Mouse (Mus musculus) forebrain, embryonic 14.5 days (tissue): ENCODE data around the gene Sarnp. TPM values are rescaled to one million over a fixed set of nuclear protein-coding genes. Genes with fewer than 3 reads are reported as not detected.

Source experiments
- ATAC-seq: fragments of 200-750 bp; cut with Nextera tagmentation; 2 replicates; pipeline ENCODE4 v1.8.0; 2017; ENCODE audit warnings: mild to moderate bottlenecking, moderate library complexity
- DNase-seq: peaks from one replicate; pipeline ENCODE4 v3.0.0-alpha.2; 2015; ENCODE audit warnings: low spot score
- H3K27ac ChIP-seq: fragments of 300-500 bp; sonication (generic); 2 replicates; pipeline ENCODE4 v1.5.1; 2014; ENCODE audit warnings: low read depth, mild to moderate bottlenecking, control low read depth, low read length, moderate library complexity
- H3K27me3 ChIP-seq: fragments of 300-500 bp; sonication (generic); replicated peaks from 2 replicates; pipeline ENCODE4 v1.6.1; 2014; ENCODE audit warnings: low read length, control low read depth, mixed read lengths; ENCODE audit not compliant: control insufficient read depth, insufficient read depth
- H3K36me3 ChIP-seq: fragments of 300-500 bp; sonication (generic); 2 replicates; pipeline ENCODE4 v1.6.1; 2014; ENCODE audit warnings: low read length, control low read depth; ENCODE audit not compliant: control insufficient read depth, insufficient read depth
- H3K4me1 ChIP-seq: fragments of 300-500 bp; sonication (generic); 2 replicates; pipeline ENCODE4 v1.6.1; 2014; ENCODE audit warnings: antibody characterized with exemption, low read length, control low read depth; ENCODE audit not compliant: control insufficient read depth, insufficient read depth
- H3K4me2 ChIP-seq: fragments of 300-500 bp; sonication (generic); 2 replicates; pipeline ENCODE4 v1.6.1; 2014; ENCODE audit warnings: mild to moderate bottlenecking, control low read depth, low read length
- H3K4me3 ChIP-seq: fragments of 300-500 bp; sonication (generic); 2 replicates; pipeline ENCODE4 v1.5.1; 2014; ENCODE audit warnings: low read depth, low read length, control low read depth
- H3K9ac ChIP-seq: fragments of 300-500 bp; sonication (generic); 2 replicates; pipeline ENCODE4 v1.6.1; 2014; ENCODE audit warnings: mild to moderate bottlenecking, low read length, control low read depth, moderate library complexity
- H3K9me3 ChIP-seq: fragments of 300-500 bp; sonication (generic); replicated peaks from 2 replicates; pipeline ENCODE4 v1.6.1; 2016; ENCODE audit warnings: low read length, control low read depth, mixed read lengths; ENCODE audit not compliant: control insufficient read depth
- WGBS: fragments of 180-500 bp; shearing (Covaris S2); extraction: QIAGEN DNeasy Blood & Tissue Kit; methylation state at CpG from one replicate; pipeline ENCODE4 v1.1.7; 2014; 5-methylcytosine and 5-hydroxymethylcytosine counted together
- polyA plus RNA-seq: library from polyadenylated mRNA; unstranded; fragments of >200 nt; fragmentation: Nextera tagmentation; extraction: Ambion mirVana; gene quantifications from 2 replicates; pipeline ENCODE4 v1.2.1, GENCODE M21; 2014

Gene Sarnp
- polyA plus RNA-seq, 1 experiment from 2014 or later = 218 TPM

- H3K4me1 ChIP-seq = peaks cover 15% of the 10 kb centered on the region
- H3K4me2 ChIP-seq = no peak overlapping the region
- no peak for ATAC-seq
- no peaks in the 10 kb centered on the region for H3K27me3 ChIP-seq
- no peak overlapping the region for H3K9ac ChIP-seq
- DNase-seq = no peak
- H3K9me3 ChIP-seq = no peaks in the 10 kb centered on the region
- H3K27ac ChIP-seq = no peak overlapping the region
- peaks cover 13% of the 10 kb centered on the region; the same call in 1 of the 2 replicates for H3K36me3 ChIP-seq
- H3K4me3 ChIP-seq = no peak overlapping the region
- WGBS = 74% methylated on average over 3 of the region's 3 CpGs
Measured at GRCm38 (mm10) chr10:128920736-128921161, 103.6 kb downstream of the Sarnp start.

GRCm38 (mm10) chr10:128921251-128921650, 104.1 kb downstream of the Sarnp start:
- Histone ChIP-seq H3K4me1 (peaks cover 15% of the 10 kb centered on the region), H3K4me2 (no peak overlapping the region), H3K9ac (no peak overlapping the region), H3K4me3 (no peak overlapping the region), H3K36me3 (peaks cover 13% of the 10 kb centered on the region; the same call in 1 of the 2 replicates), H3K9me3 (no peaks in the 10 kb centered on the region), H3K27me3 (no peaks in the 10 kb centered on the region), H3K27ac (no peak overlapping the region)
- ATAC-seq (no peak), DNase-seq (no peak)
- WGBS = 92% methylated on average over 1 of the region's 1 CpGs

GRCm38 (mm10) chr10:128921883-128922821, 105.0 kb downstream of the Sarnp start:
- WGBS = 73% methylated on average over 16 of the region's 16 CpGs
- no peaks in the 10 kb centered on the region for H3K27me3 ChIP-seq
- peak overlapping the region; percentile 73; the same call in 1 of the 2 replicates for H3K9ac ChIP-seq
- DNase-seq (no peak), ATAC-seq (peak; percentile 4; the same call in 1 of the 2 replicates)
- H3K4me2 ChIP-seq = peak overlapping the region; percentile 62
- H3K36me3 ChIP-seq = peaks cover 10% of the 10 kb centered on the region; the same call in 1 of the 2 replicates
- peak overlapping the region; percentile 63 for H3K4me3 ChIP-seq
- H3K4me1 ChIP-seq = peaks cover 15% of the 10 kb centered on the region
- no peaks in the 10 kb centered on the region for H3K9me3 ChIP-seq
- no peak overlapping the region for H3K27ac ChIP-seq

- H3K9me3 ChIP-seq = no peaks in the 10 kb centered on the region
- no peak for DNase-seq
- 13% methylated on average over 1 of the region's 1 CpGs for WGBS
- peaks cover 4% of the 10 kb centered on the region; the same call in 1 of the 2 replicates for H3K36me3 ChIP-seq
- no peak for ATAC-seq
- peak within 1 kb of the TSS; percentile 62 for H3K4me2 ChIP-seq
- H3K4me3 ChIP-seq = peak within 1 kb of the TSS; percentile 63
- no peaks in the 10 kb centered on the region for H3K27me3 ChIP-seq
- H3K4me1 ChIP-seq = peaks cover 15% of the 10 kb centered on the region
- peak within 1 kb of the TSS; percentile 86 for H3K27ac ChIP-seq
- peak within 1 kb of the TSS; percentile 73 for H3K9ac ChIP-seq
Measured at GRCm38 (mm10) chr10:128922822-128923012, 105.6 kb downstream of the Sarnp start, which contains the start of gene Rdh5. Rdh5 (minus strand) TSS chr10:128922888.

GRCm38 (mm10) chr10:128923013-128923691, 106.0 kb downstream of the Sarnp start:
- ATAC-seq (peak; percentile 99), DNase-seq (peak; percentile 97)
- no peaks in the 10 kb centered on the region for H3K9me3 ChIP-seq
- H3K36me3 ChIP-seq = 0 out of 2 replicates have a peak, but pooled peaks cover under 1% of the 10 kb centered on the region
- H3K9ac ChIP-seq = peak overlapping the region; percentile 73
- H3K4me3 ChIP-seq = peak overlapping the region; percentile 63
- H3K4me1 ChIP-seq = peaks cover 18% of the 10 kb centered on the region
- H3K27me3 ChIP-seq = no peaks in the 10 kb centered on the region
- peak overlapping the region; percentile 86 for H3K27ac ChIP-seq
- WGBS = 0% methylated on average over 42 of the region's 42 CpGs
- peak overlapping the region; percentile 62 for H3K4me2 ChIP-seq

- no peaks in the 10 kb centered on the region for H3K27me3 ChIP-seq
- 64% methylated on average over 9 of the region's 9 CpGs for WGBS
- H3K4me3 ChIP-seq = peak within 1 kb of the TSS; percentile 63
- H3K9me3 ChIP-seq = no peaks in the 10 kb centered on the region
- peak within 1 kb of the TSS; percentile 86 for H3K27ac ChIP-seq
- no peaks in the 10 kb centered on the region for H3K36me3 ChIP-seq
- DNase-seq = no peak
- H3K4me2 ChIP-seq = peak within 1 kb of the TSS; percentile 62
- H3K4me1 ChIP-seq = peaks cover 20% of the 10 kb centered on the region
- H3K9ac ChIP-seq = peak within 1 kb of the TSS; percentile 73
- ATAC-seq = no peak
Measured at GRCm38 (mm10) chr10:128923935-128924334, 106.8 kb downstream of the Sarnp start, which contains the start of gene Bloc1s1. Bloc1s1 (minus strand) TSS chr10:128924035.

Other genes with a start within 250 kb of the Sarnp start
- 0.17 and 0.40 TPM in 2 replicates for gene Erbb3, start 227.7 kb upstream of the Sarnp start, polyA plus RNA-seq
- gene Rps26, start 190.6 kb upstream of the Sarnp start, polyA plus RNA-seq = 522 and 721 TPM in 2 replicates
- 6.5 and 9.2 TPM in 2 replicates for gene Ikzf4, start 171.3 kb upstream of the Sarnp start, polyA plus RNA-seq
- gene Suox, start 143.3 kb upstream of the Sarnp start, polyA plus RNA-seq = 9.1 and 9.8 TPM in 2 replicates
- gene Rab5b, start 121.1 kb upstream of the Sarnp start, polyA plus RNA-seq = 89.4 and 98.8 TPM in 2 replicates
- gene Pmel, start 113.1 kb upstream of the Sarnp start, polyA plus RNA-seq = 0.27 and 0.83 TPM in 2 replicates
- 41.0 and 43.8 TPM in 2 replicates for gene Cdk2, start 112.3 kb upstream of the Sarnp start, polyA plus RNA-seq
- 3.8 and 4.5 TPM in 2 replicates for gene Dgka, start 72.5 kb upstream of the Sarnp start, polyA plus RNA-seq
- gene Pym1, start 69.4 kb upstream of the Sarnp start, polyA plus RNA-seq = 48.4 and 55.4 TPM in 2 replicates
- gene Mmp19, start 26.4 kb upstream of the Sarnp start, polyA plus RNA-seq = 0.37 and 0.62 TPM in 2 replicates
- gene Dnajc14, start 13.3 kb upstream of the Sarnp start, polyA plus RNA-seq = 40.6 and 47.6 TPM in 2 replicates
- 7.3 and 8.2 TPM in 2 replicates for gene Tmem198b, start 13.0 kb upstream of the Sarnp start, polyA plus RNA-seq
- gene Ormdl2, start 4.3 kb downstream of the Sarnp start, polyA plus RNA-seq = 30.9 and 44.3 TPM in 2 replicates
- 6.0 and 6.3 TPM in 2 replicates for gene Gdf11, start 74.4 kb downstream of the Sarnp start, polyA plus RNA-seq
- gene Cd63, start 83.7 kb downstream of the Sarnp start, polyA plus RNA-seq = 122 and 126 TPM in 2 replicates
- gene Rdh5, start 105.6 kb downstream of the Sarnp start, polyA plus RNA-seq = 8.8 and 9.9 TPM in 2 replicates
- 244 and 295 TPM in 2 replicates for gene Bloc1s1, start 106.7 kb downstream of the Sarnp start, polyA plus RNA-seq
- gene Itga7, start 116.5 kb downstream of the Sarnp start, polyA plus RNA-seq = 1.3 and 1.8 TPM in 2 replicates
- not detected in 2 replicates for gene Mettl7b, start 143.7 kb downstream of the Sarnp start, polyA plus RNA-seq
- not detected in 2 replicates for gene Olfr9, start 172.1 kb downstream of the Sarnp start, polyA plus RNA-seq
- not detected in 2 replicates for gene Olfr763, start 193.5 kb downstream of the Sarnp start, polyA plus RNA-seq
- not detected in 2 replicates for gene Olfr764-ps1, start 222.6 kb downstream of the Sarnp start, polyA plus RNA-seq
- not detected in 2 replicates for gene Olfr765, start 232.7 kb downstream of the Sarnp start, polyA plus RNA-seq